Mouse (Mus musculus): Measurements from ENCODE around the gene Map7.

GRCm38 (mm10) chr10:20190139-20190747 is 42.0 kb downstream of the Map7 start:
- TF ChIP-seq CTCF (IDR thresholded peaks at IDR 0.05; ENCODE audit: low read depth, low read length), result no peak
- no peak for TF ChIP-seq POLR2A (IDR thresholded peaks at IDR 0.05; ENCODE audit: extremely low read depth, insufficient read depth, low read length)

All from liver, adult 2 months (tissue).